Mouse (Mus musculus) left cerebral cortex, postnatal 25 days (tissue): Measurements from ENCODE around the gene Mmp25. TPM values are rescaled to one million over a fixed set of nuclear protein-coding genes. Genes with fewer than 3 reads are reported as not detected.

ENCODE experiments used
- total RNA-seq, 2 experiments: library from RNA; stranded (reverse); gene quantifications; 2 replicates each; pipeline ENCODE4 v1.2.3; 2021

Gene Mmp25
- total RNA-seq, 2 experiments from 2014 or later, result 0.32 to 0.34 TPM

Other genes starting within 250 kb of the Mmp25 start
- gene Vmn2r117, start 165.6 kb downstream of the Mmp25 start, total RNA-seq, result not detected
- 1 to 10 TPM; 6.5 to 7.0 TPM for gene Zfp213, start 81.0 kb downstream of the Mmp25 start, total RNA-seq
- gene Zfp13, start 45.8 kb downstream of the Mmp25 start, total RNA-seq, result 10 to 100 TPM; 23.7 to 25.3 TPM
- not detected for gene Zscan10, start 44.4 kb downstream of the Mmp25 start, total RNA-seq
- gene Bicdl2, start 15.2 kb upstream of the Mmp25 start, total RNA-seq, result not detected
- 100 to 1,000 TPM; 127 to 129 TPM for gene Hcfc1r1, start 28.3 kb upstream of the Mmp25 start, total RNA-seq
- 1 to 10 TPM; 5.2 to 7.4 TPM for gene Thoc6, start 28.6 kb upstream of the Mmp25 start, total RNA-seq
- 10 to 100 TPM; 10.3 to 13.5 TPM for gene Tnfrsf12a, start 32.2 kb upstream of the Mmp25 start, total RNA-seq
- not detected for gene Cldn6, start 34.0 kb upstream of the Mmp25 start, total RNA-seq
- gene Cldn9, start 38.7 kb upstream of the Mmp25 start, total RNA-seq, result under 1 TPM in 1 of 2 experiments, not detected in 1; 0.25 TPM
- gene 1520401A03Rik, start 77.5 kb upstream of the Mmp25 start, total RNA-seq, result not detected
- gene Pkmyt1, start 81.1 kb upstream of the Mmp25 start, total RNA-seq, result 1 to 10 TPM; 3.0 to 3.3 TPM
- gene Paqr4, start 95.6 kb upstream of the Mmp25 start, total RNA-seq, result 10 to 100 TPM; 52.8 to 58.2 TPM
- under 1 TPM; 0.60 to 0.71 TPM for gene Kremen2, start 100.6 kb upstream of the Mmp25 start, total RNA-seq
- gene Flywch1, start 126.3 kb upstream of the Mmp25 start, total RNA-seq, result 100 to 1,000 TPM; 304 to 305 TPM
- 10 to 100 TPM; 14.5 to 15.4 TPM for gene Flywch2, start 140.8 kb upstream of the Mmp25 start, total RNA-seq
- 100 to 1,000 TPM; 495 to 577 TPM for gene Srrm2, start 145.3 kb upstream of the Mmp25 start, total RNA-seq
- gene Elob, start 183.9 kb upstream of the Mmp25 start, total RNA-seq, result 100 to 1,000 TPM; 359 to 371 TPM
- not detected for gene Prss33, start 190.8 kb upstream of the Mmp25 start, total RNA-seq
- gene Prss32, start 198.6 kb upstream of the Mmp25 start, total RNA-seq, result not detected
- gene Prss41, start 198.9 kb upstream of the Mmp25 start, total RNA-seq, result 1 to 10 TPM; 1.1 to 2.3 TPM
- not detected for gene Prss21, start 222.8 kb upstream of the Mmp25 start, total RNA-seq
- not detected for gene Dcpp1, start 235.6 kb upstream of the Mmp25 start, total RNA-seq
- not detected for gene Dcpp2, start 235.6 kb upstream of the Mmp25 start, total RNA-seq